Mouse (Mus musculus) left cerebral cortex, adult 11 months (tissue): ENCODE results near the gene Dqx1.

Experiments used
- DNase-seq: peaks from one replicate; pipeline ENCODE4 v3.0.0; 2022; ENCODE audit warnings: low spot score

The Dqx1 gene

GRCm38 (mm10) chr6:83070311-83071219 is 12.9 kb downstream of the Dqx1 start:
- DNase-seq, result no peak

GRCm38 (mm10) chr6:83071220-83071619 is 13.6 kb downstream of the Dqx1 start:
- no peak for DNase-seq

GRCm38 (mm10) chr6:83074979-83075378 is 17.3 kb downstream of the Dqx1 start:
- no peak for DNase-seq

GRCm38 (mm10) chr6:83077630-83078323 is 20.1 kb downstream of the Dqx1 start, which contains the start of gene Pcgf1:
Pcgf1 (plus strand) TSS chr6:83077869.
- DNase-seq, result no peak

GRCm38 (mm10) chr6:83078324-83078858 is 20.7 kb downstream of the Dqx1 start:
- peak; percentile 98 for DNase-seq

GRCm38 (mm10) chr6:83080210-83080609 is 22.6 kb downstream of the Dqx1 start:
- no peak for DNase-seq

- no peak for DNase-seq
Measured at GRCm38 (mm10) chr6:83083497-83083896, 25.9 kb downstream of the Dqx1 start.

- DNase-seq, result no peak
Measured at GRCm38 (mm10) chr6:83084477-83084876, 26.8 kb downstream of the Dqx1 start.

GRCm38 (mm10) chr6:83086121-83087035 is 28.7 kb downstream of the Dqx1 start, which contains the start of gene Lbx2:
Lbx2 (plus strand) TSS chr6:83086367.
- DNase-seq, result no peak

- DNase-seq, result no peak
Measured at GRCm38 (mm10) chr6:83087205-83087925, 29.7 kb downstream of the Dqx1 start.

GRCm38 (mm10) chr6:83087926-83088260 is 30.2 kb downstream of the Dqx1 start:
- DNase-seq, result no peak

- no peak for DNase-seq
Measured at GRCm38 (mm10) chr6:83092416-83093127, 34.9 kb downstream of the Dqx1 start.

GRCm38 (mm10) chr6:83095968-83096367 is 38.3 kb downstream of the Dqx1 start:
- no peak for DNase-seq

GRCm38 (mm10) chr6:83098411-83098810 is 40.8 kb downstream of the Dqx1 start:
- DNase-seq, result no peak

GRCm38 (mm10) chr6:83101316-83101687 is 43.7 kb downstream of the Dqx1 start, which contains the start of the genes Ccdc142 and Gm42688:
Ccdc142 (plus strand) TSS chr6:83101601.
Gm42688 (plus strand) TSS chr6:83101617.
- peak; percentile 89 for DNase-seq

GRCm38 (mm10) chr6:83101688-83102556 is 44.3 kb downstream of the Dqx1 start:
- no peak for DNase-seq

GRCm38 (mm10) chr6:83103130-83103650 is 45.5 kb downstream of the Dqx1 start:
- no peak for DNase-seq

GRCm38 (mm10) chr6:83104158-83104557 is 46.5 kb downstream of the Dqx1 start:
- no peak for DNase-seq
